Mouse (Mus musculus): ENCODE measurements at regions not wholly inside any gene's neighbourhood (a gene's known extent, or its start where the extent isn't known, plus 50 kb on each side); places are given as distances from the start of the nearest gene placed in this dataset.

DNA sequence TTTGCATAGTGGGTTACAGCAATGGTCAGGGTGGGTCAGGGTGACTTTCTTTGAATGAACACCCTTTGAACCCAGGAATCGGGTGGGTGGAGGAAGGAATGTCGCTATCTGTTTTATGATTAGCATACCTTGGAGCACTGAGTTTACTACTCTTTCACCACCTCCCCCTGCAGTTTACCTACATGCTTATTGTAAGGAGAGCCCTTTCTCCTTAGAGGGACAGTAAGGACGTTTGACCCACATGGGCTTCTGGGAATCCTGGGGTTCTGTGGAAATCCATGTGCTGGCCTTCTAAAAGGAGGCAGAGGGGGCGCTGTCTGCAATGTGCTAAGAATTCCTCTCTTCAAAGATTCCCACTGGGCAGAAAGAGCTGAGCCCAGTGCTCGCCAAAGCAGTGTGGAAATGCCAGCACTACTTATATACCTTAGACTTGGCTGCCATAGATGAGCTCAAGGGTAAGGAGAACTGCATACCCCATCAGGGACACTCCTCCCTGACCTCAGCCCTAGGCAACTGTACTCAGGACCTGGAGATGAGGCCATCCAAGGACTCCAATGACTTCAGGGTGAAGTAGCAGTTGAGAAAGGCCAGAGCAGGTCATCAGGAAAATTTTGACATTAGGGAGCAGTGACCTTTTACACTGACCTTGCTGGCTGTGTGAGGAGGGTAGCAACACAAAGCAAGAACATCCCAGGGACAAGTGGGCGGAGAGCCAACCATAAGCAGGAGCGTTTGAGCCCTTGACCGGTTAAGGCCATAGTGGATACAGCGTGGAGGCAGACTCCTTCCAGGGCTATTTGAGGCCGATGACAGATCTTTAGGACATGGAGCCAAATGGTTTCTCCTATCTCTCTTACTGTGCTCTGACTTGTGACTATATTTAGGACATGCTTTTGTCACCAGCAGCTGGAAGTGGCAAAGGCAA lies 133.2 kb downstream of the Tcp10c start:
- TF ChIP-seq CTCF (IDR thresholded peaks at IDR 0.05; ENCODE audit: low read depth) (no peak), EP300 (optimal IDR thresholded peaks at IDR 0.05) (no peak)

Measured in stomach, postnatal 0 days (tissue).